Mouse (Mus musculus) urinary bladder, postnatal 14 days (tissue): ENCODE measurements at regions not wholly inside any gene's neighbourhood (a gene's known extent, or its start where the extent isn't known, plus 50 kb on each side); places are given as distances from the start of the nearest gene placed in this dataset.
"Not testable (repeated sequence)": the region's sequence is repeated elsewhere in the genome, so short reads cannot be mapped to it uniquely, and the experiment has no call there.

ENCODE experiments used
- DNase-seq: peaks from one replicate; pipeline ENCODE4 v3.0.0; 2021; ENCODE audit warnings: low spot score

DNA sequence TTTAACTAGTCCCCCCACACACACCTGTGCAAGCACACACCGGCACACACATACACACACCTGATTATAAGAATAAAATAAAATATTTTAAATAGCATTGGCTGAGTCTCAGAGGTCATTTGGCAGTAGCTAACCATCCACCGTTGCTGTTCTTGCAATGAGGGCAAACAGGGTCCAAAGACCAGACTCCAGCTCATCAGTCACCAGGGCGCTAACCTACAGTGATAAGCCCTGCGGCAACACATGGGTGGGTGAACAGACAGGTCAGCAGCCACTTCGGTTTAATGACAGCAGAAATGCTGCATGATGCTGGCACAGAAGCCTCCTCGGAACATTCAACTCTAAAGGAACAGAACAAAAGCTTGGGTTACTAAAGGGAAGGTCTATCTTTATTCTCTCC, 54.9 kb downstream of the Tas2r134 start:
- no peak for DNase-seq

- no peak for DNase-seq
Observed at GRCm38 (mm10) chr2:51682745-51683144, 55.4 kb downstream of the Tas2r134 start.

GRCm38 (mm10) chr2:51705110-51705509, 77.8 kb downstream of the Tas2r134 start:
- DNase-seq = no peak

DNA sequence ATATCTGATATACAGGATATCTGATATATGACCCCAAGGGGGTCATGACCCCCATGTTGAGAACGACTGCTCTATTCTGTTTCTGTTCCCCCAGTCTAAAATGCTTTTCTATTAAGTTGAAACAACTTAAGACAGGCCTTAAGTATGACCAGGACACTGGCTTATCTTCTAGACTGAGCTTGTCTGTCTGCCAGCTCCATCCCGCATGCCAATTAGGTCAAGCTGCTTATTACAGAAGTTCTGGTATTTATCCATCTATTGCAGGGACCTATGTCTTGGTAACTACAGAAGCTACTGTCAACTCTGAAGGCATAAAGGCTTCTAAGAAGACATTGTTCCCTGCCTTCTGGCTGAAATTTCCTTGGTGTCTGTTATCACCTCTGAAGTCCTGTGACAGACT, 81.4 kb downstream of the Tas2r134 start:
- peak; percentile 4 for DNase-seq

DNA sequence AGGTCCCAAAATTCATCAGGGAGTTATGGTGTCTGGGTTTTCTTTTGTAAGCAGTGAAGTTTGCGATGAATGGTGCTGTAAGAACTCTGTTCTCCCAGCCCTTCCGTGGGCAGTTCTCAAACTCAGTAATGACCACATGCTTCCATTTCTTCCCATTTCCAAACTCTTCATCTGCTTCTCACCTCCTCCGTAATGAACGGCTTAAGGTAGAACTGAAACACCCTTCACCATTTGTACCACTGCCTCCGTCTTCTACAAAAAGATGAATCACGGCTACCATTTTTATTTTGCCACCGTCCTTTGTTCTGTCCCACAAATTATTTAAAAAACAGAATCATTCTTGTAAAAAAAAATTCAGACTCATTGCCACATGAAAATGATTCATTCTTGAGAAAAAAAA, 85.3 kb downstream of the Tas2r134 start:
- DNase-seq = no peak

GRCm38 (mm10) chr2:51730805-51731204, 103.5 kb downstream of the Tas2r134 start:
- no peak for DNase-seq

DNA sequence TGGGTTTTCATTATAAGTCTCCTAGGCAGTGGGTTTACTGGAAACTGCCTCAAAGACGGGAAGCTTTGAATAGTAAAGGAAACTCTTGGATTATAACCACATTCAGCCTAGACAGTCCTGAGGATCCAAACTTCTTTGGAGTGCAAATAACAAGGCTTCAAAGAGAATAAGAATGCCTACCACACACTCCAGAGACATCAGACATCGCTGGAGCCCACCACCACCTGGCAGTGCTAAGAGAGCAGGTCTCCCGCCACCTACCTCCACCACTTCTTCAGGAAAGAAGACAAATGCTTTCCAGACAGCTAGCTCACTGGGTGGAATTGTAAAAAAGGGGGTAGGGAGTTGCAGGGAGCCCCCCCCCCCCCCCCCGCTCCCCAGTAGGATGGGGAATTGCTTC, 104.4 kb downstream of the Tas2r134 start:
- DNase-seq = no peak

- DNase-seq = no peak
Observed at GRCm38 (mm10) chr2:51732355-51732754, 105.0 kb downstream of the Tas2r134 start.

- no peak for DNase-seq
Observed at GRCm38 (mm10) chr2:51733218-51733617, 105.9 kb downstream of the Tas2r134 start.

DNA sequence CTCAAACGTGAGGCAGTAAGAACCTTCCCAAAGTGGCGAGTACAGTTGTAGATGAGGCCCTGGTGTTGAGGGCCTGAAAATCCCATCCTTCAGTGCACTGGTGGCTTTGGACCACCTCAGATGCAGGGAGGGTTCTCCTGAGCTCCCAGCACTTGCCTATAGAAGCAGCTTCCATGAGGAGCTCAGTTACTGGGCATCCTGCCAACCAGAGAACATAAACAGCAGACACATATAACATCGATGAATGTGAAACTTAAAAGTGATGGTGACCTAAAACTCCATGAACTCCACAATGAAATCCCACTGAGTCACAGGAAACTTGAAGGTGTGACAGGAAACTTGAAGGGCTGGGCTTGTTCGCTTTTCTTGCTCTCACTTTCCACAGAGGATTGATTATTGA, 109.1 kb downstream of the Tas2r134 start:
- DNase-seq = no peak

DNA sequence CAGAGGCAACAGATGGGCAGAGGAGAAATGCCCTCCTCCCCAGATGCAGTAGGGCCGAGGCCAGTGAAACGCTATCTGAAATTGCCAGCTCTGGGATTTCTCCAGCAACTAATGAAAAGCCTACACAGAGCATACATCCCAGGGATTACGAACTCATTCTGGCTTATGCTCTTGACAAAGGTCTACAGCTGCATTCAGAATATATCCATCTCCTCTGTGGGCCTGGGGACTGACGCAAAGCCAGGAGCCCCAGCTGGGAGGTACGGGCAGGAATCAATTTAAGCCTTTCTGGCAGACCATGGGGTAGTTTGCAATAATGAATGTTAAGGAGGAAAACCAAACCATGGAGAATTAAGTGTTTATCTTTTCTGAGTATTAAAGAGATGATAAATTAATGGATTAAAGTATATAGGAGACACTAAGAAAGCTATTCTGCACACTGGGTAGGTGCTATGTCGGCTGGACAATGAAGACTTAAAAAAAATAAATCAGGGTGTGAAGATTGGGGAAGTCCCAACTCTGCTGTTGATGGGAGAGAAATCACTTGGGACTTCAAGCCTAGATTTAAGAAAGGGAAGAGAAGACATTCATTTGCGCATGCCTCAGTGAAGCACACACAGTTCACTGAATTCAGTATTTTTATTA, 120.5 kb downstream of the Tas2r134 start:
- DNase-seq = no peak

GRCm38 (mm10) chr2:51749247-51749646, 121.9 kb downstream of the Tas2r134 start:
- no peak for DNase-seq

DNA sequence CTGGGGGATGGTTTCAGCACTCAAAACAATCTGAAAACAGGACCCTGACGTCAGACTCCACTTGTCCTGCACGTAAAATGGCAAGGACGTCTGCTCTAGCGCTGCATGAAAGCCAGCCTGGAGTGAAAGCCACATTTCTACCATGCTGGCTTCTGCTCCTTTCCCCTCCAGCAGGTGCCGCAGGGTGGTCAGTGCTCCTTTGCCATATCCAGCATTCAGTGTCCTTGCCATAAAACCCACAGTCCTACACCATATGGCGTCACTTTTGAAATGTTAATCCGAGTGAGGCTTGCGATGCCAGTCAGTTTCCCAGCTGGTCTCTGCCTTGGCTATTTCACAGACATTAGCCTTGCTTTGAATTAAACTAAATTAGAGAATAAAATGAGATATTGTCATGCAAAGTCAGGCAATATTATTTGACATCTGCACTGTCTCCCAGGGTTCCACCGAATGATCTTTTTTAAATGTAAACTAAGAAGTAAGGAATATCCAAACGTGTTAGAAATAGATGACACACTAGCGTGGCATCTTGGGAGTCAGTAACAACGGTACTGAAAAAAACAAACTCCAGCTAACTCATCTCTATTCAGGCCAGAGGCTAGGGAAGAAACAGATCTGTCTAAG, 125.7 kb downstream of the Tas2r134 start:
- no peak for DNase-seq

- no peak for DNase-seq
Observed at GRCm38 (mm10) chr2:51753565-51754031, 126.3 kb downstream of the Tas2r134 start.

DNA sequence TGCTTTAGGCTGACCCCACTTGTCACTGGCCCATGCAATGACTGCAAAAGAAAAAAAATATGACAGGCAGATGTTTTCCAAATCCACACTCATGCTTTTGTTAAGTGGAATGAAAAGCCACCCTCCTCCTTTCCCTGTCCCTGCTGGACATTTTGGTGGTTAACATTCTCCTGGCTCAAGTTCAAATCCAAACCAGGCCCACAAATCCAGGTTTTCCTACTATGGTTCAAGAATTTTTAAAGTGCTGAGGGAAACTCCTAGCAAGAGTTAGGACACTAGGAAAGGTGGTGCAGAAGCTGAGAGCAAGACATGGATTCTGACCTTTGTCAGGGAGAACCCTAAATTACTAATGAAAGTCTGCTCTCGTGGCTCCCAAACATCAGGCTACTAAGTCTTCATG, 130.1 kb downstream of the Tas2r134 start:
- DNase-seq = no peak

DNA sequence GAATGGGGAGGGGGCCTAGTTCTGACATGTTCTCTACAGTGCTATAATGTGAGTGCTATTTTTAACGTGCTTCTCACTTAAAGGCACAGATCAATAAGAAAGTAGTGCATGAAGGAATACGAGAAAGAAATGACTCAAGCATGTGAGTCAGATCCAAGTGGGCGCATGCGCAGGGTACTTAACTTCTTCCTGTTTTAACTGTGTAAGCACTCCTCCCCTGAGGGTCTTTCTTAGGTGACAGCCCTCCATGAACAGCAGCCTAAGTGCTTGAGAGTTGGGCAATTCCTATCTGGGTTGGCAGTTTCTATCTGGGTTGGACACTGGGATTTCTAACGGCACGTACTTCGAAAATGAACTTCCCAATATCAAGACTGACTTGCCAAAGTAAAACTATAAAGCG, 130.8 kb downstream of the Tas2r134 start:
- no peak for DNase-seq

DNA sequence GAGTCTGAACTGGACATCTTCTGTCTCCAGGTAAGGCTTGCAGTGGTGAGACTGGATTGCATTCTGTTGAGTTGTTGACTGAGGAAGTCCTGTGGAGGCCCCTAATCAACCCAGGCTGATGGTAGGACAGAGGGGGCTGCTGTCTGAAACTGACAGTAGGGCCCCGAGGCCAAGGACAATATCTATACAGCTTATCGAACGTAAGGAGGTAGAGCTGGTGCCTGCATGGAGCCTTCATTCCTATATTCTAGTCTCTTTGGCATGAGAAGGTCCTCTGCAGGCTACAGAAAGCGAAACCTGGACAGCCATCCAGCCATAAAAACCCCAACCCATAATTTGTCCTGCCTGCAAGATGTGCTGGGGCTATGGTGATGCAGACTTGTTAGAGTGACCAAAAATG, 135.6 kb downstream of the Tas2r134 start:
- DNase-seq = no peak

DNA sequence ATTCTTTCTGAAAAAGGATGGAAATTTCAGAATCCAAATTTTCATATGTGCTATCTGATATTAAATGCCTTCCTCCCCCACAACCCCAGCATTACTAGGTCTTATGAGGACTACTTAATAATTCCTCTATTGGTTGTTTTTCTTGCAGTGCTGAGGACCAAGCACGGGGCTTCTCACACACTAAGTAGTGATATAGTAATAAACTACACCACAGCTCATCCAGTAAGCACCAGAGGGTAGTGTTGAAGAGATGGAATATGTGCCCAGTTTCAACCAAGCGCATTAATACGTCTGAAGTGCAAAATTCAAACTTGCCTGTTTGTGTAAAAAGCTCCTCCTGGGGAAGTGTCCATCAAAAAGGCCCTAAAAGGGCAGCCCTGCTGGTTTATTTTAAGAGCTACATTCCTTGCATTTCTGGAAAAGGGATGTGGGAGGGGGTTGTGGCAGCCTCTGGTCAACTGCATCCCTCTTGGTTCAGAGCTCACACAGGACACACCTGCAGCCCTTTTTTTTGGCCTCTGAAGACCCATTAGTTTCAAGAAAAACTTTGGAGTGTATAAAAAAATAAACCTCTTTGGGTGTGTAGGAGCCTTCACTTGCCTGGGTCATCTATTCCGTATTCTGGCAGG, 140.3 kb downstream of the Tas2r134 start:
- no peak for DNase-seq

DNA sequence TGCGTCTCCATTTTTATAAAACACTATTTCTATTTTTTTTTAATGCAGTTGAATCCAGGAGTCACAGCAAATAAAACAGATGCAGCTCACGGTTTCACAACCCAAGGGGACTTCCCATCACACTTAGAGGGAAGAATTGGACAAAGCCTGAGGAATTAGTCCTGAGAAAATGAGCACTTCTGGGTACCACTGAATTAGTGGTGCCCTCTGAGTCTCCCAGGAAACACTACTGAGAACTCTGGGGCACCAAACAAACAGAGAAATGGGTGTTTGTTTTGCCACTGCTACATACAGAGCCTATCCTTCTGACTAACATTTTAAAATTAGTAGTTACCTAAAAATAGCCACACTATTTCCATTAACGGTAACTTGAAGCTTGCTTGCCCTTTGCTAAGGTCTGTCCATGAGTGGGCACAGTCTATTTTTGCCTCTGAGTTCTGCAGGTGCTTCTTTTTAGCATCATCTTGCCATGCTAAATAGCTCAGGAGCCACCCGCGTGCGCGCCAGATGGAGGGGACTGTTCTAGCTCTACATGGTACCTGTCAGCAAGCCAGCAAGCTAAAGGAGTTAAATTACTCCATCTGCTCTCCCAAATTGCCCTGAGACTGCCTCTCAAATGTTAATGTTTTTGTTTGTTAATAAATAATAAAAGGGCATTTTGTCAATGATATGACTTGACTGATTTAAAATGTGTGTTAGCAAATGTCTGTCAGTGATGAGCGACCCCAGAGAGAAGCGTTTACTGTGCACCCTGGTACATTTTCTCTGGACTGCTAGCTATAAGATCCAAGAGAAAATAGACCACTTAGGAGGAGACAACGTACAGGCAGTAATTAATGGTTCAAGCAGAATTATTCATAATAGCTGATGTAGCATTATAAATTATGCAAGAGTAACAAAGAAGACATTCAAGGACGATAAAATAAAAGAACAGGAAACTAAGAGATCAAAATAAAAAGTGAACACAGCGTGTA, 141.3 kb downstream of the Tas2r134 start:
- no peak for DNase-seq

DNA sequence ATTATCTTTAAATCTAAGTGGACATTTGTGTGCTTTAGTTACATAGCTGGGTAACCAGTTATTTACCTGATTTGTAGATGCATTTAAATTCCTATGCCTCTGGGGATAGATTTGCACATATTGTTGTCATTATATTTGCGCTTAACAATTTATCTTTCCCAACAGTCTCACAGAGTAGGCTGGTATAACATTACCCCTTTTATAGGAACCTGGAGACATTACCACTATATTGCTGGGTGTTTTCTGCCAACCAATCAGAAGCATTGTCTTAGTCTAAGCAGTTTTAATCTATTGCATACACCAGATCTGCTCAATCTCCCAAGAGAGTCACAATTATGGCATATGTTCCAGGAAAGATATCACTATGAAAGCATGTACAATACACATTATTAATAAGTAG, 149.8 kb downstream of the Rbm43 start:
- no peak for DNase-seq

- DNase-seq = no peak
Observed at GRCm38 (mm10) chr2:51788896-51789295, 146.1 kb downstream of the Rbm43 start.

GRCm38 (mm10) chr2:51793291-51793690, 141.7 kb downstream of the Rbm43 start:
- DNase-seq = not testable (repeated sequence)
